Mouse (Mus musculus) mouse trophoblast stem cell (cell line): ENCODE measurements around the gene Pik3c2b.
"Not testable (repeated sequence)": the region's sequence is repeated elsewhere in the genome, so short reads cannot be mapped to it uniquely, and the experiment has no call there.

Source experiments
- in situ Hi-C, 2 experiments: fragments of 300-500 bp; cut with MseI, MboI; formaldehyde crosslinking; loops; 2 replicates in 1 of 2; 3 replicates in 1 of 2; pipeline ENCODE4 v1.15.1; 2025

The Pik3c2b gene

GRCm38 (mm10) chr1:133045011-133045860 is at the start of gene Pik3c2b:
Gene Pik3c2b (plus strand): TSS chr1:133045667.
- in situ Hi-C loops: loop anchor here in 1 of 2 experiments (10.0 kb wide), 1 partner anchor 90 kb away; the partner anchor contains the start of gene Ppp1r15b

DNA sequence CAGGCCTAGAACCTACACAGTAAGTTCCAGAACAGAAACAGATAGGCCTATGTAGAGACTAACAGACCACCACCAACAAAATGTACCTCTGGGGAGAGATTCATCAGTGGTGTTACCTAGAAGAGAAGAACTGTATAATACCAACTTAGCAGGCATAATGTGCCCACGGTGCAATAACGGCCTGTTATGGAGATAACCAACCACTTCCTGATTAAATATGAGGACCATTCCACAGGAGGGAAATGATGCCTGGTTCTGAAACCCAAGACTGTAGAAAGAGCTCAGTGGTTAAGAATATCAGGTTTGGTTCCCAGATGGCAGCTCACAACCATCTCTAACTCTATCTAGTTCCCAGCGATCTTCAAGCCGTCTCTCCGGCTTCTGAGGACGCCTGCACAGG is 45.1 kb upstream of the Pik3c2b start:
- in situ Hi-C loops: no loop called here

- in situ Hi-C loops: no loop called here
These were observed 38.9 kb upstream of the Pik3c2b start for GRCm38 (mm10) chr1:133006571-133006970.

DNA sequence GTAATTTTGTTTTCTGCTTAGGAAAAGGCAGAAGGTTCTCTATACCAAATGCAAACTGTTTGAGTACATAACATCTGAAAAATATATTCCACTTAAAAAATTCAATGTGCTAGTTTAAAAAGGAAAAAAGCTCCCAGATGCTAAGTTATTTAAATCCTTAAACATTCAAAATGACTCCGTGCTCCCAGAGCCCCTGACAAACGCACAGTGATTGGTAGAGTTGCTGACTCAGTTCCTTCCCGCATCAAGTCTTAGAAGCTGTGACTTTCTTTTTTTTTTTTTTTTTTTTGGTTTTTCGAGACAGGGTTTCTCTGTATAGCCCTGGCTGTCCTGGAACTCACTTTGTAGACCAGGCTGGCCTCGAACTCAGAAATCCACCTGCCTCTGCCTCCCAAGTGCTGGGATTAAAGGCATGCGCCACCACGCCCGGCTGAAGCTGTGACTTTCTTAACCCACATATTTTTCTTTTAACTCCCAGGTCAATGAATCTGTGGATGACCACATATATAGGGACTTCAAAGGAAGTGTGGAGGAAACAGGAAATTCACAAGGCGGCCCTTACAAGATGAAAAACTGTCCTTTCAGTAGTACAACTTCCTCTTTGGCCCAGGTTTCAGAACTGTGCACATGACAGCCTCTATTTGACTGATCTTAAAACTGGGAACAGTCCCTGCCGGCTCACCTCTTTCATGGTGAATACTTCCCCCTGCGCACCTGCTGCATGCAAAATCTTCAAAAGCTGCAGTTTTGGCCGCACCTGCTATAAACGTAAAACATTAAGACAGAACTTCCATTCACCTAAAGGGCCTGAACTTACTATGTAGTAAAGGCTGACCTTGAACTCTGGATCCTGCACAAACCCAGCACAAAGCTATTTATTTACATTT is 33.3 kb upstream of the Pik3c2b start:
- in situ Hi-C loops: no loop called here

DNA sequence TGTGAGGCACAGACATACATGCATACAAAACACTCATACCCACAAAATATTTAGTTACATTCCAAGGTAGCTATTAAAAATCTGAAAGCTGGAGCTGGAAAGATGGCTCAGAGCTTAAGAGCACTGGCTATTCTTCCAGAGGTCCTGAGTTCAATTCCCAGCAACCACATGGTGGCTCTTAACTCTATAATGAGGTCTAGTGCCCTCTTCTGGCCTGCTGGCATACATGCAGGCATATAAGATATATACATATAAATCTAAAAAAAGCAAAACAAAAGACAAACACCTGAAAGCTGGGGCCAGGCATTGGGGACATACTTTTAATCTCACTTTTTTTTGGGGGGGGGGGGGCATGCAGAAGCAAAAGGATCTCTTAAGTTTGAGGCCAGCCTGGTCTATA is 32.1 kb upstream of the Pik3c2b start:
- in situ Hi-C loops: no loop called here

- in situ Hi-C loops: no loop called here
These were observed 31.3 kb upstream of the Pik3c2b start for GRCm38 (mm10) chr1:133014196-133014595.

GRCm38 (mm10) chr1:133016775-133017428 is 28.6 kb upstream of the Pik3c2b start:
- in situ Hi-C loops: no loop called here

GRCm38 (mm10) chr1:133018580-133018979 is 26.9 kb upstream of the Pik3c2b start:
- in situ Hi-C loops: no loop called here

- in situ Hi-C loops: no loop called here
These were observed 26.2 kb upstream of the Pik3c2b start for GRCm38 (mm10) chr1:133019312-133019711.

- in situ Hi-C loops: no loop called here
These were observed 25.2 kb upstream of the Pik3c2b start for GRCm38 (mm10) chr1:133020137-133020894.

DNA sequence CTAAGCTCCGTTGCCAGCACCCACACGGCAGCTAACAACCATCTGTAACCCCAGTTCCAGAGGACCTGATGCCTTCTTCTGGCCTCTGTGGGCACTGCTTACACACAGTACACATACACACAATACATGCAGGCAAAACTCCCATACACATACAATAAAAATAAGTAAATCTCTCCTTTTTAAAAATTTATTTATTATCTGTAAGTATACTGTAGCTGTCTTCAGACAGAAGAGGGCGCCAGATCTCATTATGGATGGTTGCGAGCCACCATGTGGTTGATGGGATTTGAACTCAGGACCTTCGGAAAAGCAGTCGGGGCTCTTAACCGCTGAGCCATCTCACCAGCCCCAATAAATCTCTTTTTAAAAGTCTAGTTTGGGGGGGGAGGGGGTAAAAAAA is 24.1 kb upstream of the Pik3c2b start:
- in situ Hi-C loops: no loop called here

- in situ Hi-C loops: not testable (repeated sequence)
These were observed 23.5 kb upstream of the Pik3c2b start for GRCm38 (mm10) chr1:133021971-133022370.

- in situ Hi-C loops: not testable (repeated sequence)
These were observed 21.7 kb upstream of the Pik3c2b start for GRCm38 (mm10) chr1:133023723-133024122.

DNA sequence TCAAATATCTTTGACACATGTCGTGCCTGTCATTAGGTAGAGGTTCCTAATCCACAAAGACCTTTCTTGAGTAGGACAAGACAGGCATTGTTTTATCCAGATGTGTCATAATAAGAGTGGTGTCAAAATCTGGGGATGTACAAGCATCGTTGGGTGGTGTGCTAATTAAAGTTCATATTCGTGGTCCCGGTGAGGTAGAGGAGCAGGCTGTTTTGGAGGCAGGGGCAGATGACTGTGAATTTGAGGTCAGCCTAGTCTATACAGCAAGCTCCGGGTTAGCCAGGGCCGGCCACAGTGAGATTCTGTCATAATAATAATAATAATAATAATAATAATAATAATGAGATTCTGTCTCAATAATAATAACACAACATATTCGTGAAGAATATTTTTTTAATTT is 21.0 kb upstream of the Pik3c2b start:
- in situ Hi-C loops: no loop called here

- in situ Hi-C loops: no loop called here
These were observed 20.2 kb upstream of the Pik3c2b start for GRCm38 (mm10) chr1:133025051-133025795.

DNA sequence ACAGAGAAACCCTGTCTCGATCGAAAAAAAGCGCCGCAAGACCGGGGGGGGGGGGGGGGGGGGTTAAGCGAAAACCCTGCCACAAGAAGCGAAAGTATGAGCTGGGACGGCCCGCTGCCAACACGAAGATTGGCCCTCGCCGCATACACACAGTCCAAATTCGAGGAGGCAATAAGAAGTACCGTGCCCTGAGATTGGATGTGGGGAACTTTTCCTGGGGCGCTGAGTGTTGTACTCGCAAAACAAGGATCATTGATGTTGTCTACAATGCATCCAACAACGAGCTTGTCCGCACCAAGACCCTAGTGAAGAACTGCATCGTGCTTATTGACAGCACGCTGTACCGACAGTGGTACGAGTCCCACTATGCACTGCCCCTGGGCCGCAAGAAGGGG is 19.7 kb upstream of the Pik3c2b start:
- in situ Hi-C loops: not testable (repeated sequence)

DNA sequence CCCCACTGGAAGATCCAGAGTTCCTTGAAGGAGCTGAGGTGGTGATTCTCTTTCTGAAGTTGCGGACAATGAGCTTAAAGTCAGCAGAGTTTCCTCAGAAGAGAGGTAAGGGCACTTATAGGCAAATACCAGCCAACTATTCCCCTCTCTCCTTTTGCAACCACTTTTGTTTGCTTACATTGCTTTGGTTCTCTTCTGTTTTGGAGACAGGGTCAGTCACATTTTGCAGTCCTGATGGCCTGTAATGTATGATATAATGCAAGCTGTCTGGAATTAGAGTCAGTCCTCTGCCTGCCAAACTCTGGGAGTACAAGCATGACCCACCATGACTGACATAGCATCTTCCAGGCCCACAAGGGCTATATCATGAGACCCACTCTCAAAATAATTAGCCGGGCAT is 18.3 kb upstream of the Pik3c2b start:
- in situ Hi-C loops: no loop called here

- in situ Hi-C loops: no loop called here
These were observed 17.5 kb upstream of the Pik3c2b start for GRCm38 (mm10) chr1:133027980-133028379.

DNA sequence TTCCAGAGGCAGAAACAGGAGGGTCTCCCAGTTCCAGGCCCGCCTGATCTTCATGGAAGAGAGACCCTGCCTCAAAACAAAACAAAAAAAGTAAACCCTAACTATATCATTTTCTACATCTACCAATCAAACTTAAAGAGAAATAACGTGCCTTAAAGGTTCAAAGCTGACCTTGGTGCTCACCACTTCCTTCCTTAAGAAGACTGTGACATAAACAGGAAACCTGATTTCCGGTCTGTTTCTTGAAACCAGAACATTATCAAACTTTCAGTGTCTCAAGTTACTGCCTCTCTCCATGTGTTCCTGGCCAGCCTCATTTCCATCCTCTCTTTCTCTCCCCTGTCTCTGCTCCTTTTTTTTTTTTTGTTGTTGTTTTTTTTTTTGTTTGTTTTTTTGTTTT is 15.7 kb upstream of the Pik3c2b start:
- in situ Hi-C loops: no loop called here

GRCm38 (mm10) chr1:133030461-133030860 is 15.0 kb upstream of the Pik3c2b start, which contains the start of gene Mdm4:
Gene Mdm4 (minus strand): TSS chr1:133030561.
- in situ Hi-C loops: no loop called here

- in situ Hi-C loops: no loop called here
These were observed 12.5 kb upstream of the Pik3c2b start for GRCm38 (mm10) chr1:133032981-133033315.
